Mouse (Mus musculus) megakaryocyte, adult 5-6 weeks (primary cell): ENCODE results near the gene Lgals9. TPM values are rescaled to one million over a fixed set of nuclear protein-coding genes. Genes with fewer than 3 reads are reported as not detected.

ENCODE experiments used
- ATAC-seq: 2 replicates; pipeline ENCODE4 v1.8.0; 2016; ENCODE audit warnings: mild to moderate bottlenecking, inconsistent platforms; ENCODE audit not compliant: poor library complexity, severe bottlenecking
- total RNA-seq, 2 experiments: library from RNA; stranded (forward) in 1 of 2; stranded (reverse) in 1 of 2; fragments of 153-499, 151-499 nt in 1 of 2; fragments of 221-1000, 200-1000 nt in 1 of 2; gene quantifications; 2 replicates each; pipeline versions ENCODE4 v1.2.3 to v1.2.4; 2015 to 2017

The Lgals9 gene
- total RNA-seq (2015) (218 and 231 TPM in 2 replicates), total RNA-seq (2017) (40.4 and 48.1 TPM in 2 replicates)

DNA sequence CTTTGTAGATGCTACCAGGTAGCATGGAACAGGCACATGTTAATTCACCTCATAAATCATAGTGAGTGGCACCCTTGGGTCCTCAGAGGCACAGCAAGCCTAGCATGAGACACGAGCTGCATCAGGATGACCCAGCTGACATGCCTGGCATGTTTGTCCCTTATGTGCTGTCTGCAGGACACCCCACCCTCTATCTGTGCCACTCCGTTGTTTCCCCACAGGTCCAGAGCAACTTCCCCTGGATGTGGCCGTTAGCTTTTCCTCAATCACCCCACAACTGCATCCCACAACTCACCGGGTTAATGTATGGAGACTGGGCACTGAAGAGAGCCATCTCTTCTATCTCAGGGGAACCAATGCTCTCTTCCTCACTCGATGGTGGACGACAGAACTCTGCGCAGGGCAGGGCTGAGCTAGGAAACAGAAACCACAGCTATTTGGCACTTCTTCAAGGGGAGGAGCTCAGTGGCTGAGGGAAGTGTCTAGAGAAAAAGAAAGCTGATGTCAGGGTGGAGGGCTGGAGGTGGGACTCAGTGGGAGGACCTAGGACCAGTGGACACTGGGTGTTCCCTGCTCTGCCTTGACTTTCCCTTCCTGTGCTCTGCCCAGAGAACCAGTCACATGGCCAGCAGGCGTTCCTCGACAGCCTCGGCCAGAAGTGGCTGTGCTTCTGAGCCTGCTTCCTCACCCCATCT, at the start of gene Lgals9:
Gene Lgals9, minus strand, starts transcription at position 464 of the 695 bp plus-strand sequence.
- ATAC-seq = peak; percentile 88

DNA sequence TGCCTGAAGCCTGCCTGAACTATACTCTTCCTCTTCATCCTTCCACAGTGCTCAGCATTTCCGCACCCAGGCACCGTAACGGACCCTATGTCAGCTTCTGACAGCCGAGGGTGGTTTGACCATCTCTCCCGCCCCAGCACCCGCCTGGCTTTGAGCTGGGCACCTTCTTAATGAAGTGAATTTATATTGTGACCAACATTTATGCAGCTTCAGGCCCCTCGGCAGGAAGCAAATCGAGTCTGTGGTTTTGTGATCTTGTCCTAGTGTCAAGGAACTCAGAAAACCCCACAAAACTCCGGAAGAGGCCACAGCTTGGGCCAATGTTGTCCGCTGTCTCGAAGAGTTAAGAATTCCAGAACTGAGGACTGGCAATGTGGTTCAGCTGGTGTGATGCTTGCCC, 48.9 kb upstream of the Lgals9 start:
- no peak for ATAC-seq

DNA sequence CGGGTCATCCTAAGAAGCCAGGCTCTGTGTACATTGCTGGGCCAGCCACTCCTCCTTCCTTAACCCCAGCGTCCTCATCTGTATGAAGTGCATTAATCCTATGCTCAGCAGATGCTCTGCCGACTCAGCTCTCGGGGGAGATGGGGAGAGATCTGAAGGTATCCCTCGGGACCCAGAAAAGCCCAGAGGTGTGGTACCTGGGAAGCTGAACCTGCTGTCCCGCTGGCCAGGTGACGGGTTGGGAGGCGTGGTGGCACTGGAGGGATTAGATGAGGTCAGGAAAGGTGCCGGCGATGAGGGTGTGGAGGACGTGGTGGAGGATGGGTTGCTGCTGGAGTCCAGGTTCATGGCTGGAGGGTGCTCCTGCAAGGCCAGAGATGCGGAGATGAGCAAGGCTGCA, 48.3 kb upstream of the Lgals9 start:
- no peak for ATAC-seq

DNA sequence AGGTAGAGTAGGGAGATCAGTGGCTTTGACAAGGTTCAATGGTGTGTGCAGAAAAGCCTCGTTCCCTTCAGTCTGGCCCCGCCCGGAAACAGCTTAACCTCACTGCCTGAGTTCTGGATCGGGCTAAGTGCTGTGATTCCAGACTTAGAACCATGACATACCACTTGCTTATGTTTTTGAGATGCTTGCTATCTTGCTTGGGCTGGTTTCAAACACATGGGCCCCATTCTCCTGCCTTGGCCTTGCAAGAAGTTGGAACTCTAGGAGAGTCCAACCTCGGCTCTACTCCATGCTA, 46.7 kb upstream of the Lgals9 start:
- ATAC-seq = no peak

DNA sequence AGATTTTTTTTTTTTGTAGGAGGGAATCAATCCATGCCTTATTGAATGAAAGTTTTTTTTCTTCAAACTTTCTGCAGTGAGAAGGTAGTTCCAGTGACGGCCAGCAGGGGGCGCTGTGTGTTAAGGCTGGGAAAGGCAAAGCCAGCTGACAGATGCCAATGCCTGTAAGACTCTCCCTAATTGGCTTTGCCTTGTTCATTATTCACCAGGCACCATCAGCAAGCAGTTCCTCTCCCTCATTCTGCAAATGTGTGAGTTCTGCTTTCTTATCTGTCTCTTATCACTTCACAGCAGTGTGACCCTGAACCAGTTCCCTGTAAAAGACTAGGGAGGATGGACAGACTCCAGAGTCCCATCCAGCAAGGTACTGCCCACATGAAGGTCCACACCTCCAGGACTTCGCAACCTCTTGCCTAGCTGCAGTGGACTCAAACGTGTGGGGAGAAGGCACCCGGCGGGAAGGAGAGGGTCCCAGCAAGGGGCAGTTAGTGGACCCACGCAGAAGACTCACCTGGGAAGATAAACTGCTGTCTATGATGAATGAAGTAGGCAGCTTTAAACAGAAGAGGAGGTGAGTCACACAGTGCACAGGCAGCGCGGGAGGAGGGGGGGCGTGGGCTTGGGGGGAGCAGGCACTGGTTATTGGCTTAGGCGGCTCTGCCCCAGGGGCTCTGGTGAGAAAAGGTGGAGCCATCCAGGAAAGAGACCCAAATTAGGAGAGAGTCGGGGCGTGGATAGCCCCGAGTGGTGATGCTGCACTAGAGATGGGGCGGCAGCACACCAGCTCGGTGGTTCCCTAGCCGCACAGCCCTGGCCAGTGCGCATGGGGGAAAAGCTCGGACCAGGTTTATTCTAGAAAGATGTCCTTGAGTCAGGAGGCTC, 46.1 kb upstream of the Lgals9 start:
- ATAC-seq = peak; percentile 75

DNA sequence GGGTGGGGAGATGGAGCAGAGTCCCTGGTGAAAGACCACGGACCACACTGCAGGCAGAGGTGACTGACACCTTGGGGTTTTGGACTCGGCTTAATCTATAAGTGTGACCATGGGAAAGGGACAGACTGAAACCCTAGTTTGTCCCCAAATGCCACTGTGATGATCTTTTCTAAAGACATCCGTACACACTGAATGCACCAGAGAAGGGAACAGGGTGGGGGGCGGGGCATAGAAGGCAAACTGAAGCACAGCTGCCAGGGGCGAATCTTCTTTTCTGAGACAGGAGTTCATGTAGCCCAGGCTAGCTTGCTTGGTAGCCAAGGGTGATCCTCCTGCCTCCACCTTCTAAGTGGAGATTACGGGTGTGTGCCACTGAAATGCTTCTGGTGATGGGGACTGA, 39.0 kb upstream of the Lgals9 start:
- no peak for ATAC-seq

DNA sequence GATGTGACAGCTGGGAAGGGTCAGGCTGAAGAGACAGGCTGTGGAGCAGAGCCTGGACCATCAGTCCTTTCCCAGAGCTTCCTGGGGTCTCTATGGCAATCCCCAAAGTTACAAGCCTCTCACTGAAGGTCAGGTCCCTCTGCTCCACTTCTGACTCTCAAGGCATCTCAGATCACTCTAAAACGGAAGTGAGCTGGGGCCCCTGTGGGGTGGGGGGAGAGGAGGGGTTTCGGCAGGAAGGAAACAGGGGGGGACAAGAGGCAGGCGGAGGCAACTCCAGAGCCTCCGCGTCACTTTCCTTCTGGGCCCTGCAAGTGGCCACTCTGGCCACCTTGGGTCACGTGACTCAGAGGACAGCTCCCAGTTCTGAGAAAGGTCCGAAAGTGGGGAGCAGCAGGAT, 38.6 kb upstream of the Lgals9 start:
- ATAC-seq = peak; percentile 83

DNA sequence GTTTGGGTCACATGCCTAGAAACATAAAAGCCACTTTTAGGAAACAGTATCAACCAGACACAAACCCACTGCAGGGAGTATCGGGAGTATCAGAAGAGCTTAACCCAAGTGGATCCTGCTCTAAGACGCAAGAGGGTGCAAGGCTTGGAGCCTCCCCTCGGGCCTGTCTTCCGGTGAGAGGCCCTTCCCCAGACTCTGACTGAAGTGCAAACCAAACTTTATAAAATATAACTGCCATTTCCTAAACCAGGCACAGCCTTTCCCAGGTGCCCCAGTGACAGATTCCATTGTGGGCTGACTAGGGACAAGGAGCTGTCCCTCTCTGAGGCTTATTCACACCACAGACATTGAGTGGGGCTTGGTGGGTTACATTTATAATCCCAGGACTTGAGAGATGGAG, 38.1 kb upstream of the Lgals9 start:
- no peak for ATAC-seq

DNA sequence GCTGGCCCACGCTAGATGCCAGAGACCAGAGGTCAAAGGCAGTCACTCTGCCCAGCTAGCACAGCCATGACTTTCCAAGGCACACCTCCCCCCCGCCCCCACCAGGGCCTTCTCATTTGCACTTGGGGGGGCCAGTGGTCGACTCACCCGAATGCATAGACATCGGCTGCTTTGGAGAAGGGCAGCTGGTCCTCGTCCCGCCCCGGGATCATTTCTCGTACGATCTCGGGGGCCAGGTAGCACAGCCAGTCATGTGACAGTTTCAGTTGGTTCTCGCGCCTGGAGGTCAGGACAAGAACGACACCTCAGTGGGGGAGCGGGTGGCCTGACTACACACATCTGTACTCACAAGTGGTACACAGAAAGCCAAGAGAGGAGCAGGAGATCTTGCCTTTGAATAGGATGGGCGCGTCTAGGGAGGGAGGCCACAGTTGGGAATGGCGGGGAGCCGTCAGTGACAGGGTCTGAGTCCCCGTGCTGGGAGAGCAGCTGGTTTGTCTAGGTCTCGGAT, 35.8 kb upstream of the Lgals9 start:
- ATAC-seq = no peak

DNA sequence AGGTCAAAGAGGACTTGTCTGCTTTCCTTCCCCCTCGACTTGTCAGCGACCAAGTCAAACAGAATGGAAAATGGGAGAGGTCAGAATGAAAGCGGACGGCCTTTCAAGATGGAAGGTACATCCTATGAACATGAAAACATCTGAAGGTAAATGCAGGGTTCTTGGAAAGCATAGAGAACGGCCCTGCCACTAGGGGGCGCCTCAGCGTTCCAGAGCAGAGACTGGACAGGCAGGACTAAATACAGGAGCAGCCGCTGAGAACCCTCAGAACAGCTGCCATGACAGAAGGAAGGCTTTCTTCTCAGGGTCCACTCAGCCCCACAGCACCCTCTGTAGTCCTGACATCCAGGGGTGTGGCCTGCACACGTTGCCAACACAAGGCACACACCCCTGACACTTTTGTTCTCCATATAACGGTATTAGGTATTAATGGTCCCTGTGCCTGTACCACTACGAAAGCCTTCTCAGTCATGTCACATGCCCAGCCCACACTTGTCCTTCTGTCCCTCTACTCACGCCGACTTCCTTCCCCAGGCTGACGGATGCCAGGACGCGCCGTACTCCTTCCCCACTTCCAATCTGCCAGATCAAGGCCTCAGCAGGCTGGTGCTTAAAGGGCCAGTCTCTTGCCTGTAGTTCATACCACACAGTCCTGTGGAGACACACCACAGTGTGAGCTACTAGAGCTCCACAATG, 35.2 kb upstream of the Lgals9 start:
- no peak for ATAC-seq

DNA sequence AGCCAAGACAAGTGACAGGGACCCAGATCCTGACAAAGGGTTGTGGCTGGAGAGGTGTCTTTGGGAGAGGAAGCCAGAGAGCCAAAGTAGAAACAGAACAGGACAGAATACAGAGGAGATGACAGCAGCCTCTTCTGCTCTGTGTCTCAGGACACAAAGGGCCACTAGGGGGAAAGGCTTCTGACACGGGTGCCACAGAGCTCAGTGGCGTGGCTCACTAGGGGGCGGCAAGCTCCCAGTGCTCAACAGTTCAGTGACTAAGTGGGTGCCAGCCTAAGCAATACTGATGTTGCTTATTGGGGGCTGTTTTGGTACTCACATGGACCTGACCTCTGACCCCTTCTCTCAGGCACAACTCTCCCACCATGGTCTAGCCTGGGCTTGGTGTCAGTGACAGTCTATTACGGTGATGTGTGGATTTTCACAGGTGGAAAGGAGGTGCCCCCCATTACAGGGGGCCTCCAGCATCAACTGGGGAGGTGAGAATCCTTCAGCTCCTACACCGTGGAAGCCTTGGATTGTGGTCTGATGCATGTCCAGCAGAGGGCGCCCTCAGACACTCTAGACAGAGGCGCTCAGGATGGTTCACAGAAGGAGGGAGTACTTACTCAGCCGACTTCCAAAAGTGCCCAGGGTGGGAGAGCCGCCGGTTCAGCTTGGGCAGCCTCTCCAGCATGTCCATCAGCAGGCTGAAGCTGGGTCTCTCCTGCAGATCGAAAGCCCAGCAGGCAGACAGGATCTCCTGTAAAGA, 34.4 kb upstream of the Lgals9 start:
- ATAC-seq = peak; percentile 56

DNA sequence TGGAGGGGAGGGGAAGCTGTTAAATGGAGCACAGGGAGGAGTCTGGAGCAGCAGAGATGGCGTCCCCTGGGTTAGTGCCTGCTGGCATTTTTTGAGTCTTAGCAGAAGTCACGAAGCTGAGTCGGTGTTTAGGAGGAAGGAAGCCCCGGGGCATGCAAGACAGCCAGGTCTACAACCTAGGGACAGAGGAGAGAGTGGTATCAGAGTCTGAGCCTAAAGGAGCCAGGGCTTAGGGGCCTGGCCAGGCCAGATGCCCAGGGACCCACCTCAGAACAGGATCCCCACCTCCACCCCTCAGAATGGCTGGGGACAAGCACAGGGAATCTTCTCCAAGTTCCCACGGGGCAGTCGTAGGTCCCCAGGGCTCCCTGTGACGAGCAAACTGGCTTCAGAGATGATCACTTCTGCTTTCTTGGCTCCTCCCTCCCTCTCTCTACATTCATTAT, 32.4 kb upstream of the Lgals9 start:
- peak; percentile 65 for ATAC-seq

DNA sequence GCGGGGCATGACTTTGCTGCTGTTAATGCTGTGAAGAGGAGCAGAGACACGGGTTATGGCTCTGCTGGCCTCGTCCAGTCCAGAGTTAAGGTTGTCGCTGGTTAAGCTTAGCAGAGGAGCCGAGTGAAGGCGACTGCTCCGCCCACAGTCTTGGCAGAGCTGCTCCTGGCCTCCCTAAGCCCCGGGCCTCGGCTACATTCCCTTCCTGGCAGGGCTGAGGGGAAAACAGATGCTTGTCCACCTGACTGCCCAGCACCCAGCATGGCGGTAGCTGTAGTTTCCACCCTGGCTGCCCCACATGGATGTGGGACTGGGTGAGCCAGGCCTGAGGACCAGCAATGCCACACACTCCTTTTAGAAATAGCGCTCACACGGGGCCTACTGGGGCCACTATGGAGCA, 31.5 kb upstream of the Lgals9 start:
- ATAC-seq = no peak

DNA sequence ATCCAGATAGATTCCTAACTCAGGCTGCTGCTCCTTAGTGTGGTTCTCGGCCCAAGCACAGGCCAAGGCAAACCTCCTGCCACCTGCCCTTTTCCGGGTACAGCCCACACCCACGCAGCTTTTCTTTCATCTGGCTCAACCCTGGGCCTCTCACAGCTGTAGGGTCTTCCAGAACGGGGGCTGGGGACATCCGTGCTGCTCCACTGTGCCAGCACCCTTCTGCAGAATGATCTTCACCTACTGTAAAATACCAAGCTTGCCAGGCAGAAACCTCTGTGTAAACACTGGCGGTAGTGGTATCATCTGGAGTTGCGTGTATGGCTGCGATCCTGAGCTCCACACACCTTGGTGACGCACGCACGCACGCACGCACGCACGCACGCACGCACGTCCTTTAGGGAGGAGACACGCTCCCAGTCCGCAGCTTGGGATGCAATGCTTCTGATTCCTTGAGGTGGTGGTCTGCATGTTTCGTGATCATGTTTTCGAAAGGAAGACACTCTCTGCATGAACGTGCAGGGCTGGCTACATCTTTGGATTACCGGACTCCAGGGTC, 31.0 kb upstream of the Lgals9 start:
- ATAC-seq = no peak

DNA sequence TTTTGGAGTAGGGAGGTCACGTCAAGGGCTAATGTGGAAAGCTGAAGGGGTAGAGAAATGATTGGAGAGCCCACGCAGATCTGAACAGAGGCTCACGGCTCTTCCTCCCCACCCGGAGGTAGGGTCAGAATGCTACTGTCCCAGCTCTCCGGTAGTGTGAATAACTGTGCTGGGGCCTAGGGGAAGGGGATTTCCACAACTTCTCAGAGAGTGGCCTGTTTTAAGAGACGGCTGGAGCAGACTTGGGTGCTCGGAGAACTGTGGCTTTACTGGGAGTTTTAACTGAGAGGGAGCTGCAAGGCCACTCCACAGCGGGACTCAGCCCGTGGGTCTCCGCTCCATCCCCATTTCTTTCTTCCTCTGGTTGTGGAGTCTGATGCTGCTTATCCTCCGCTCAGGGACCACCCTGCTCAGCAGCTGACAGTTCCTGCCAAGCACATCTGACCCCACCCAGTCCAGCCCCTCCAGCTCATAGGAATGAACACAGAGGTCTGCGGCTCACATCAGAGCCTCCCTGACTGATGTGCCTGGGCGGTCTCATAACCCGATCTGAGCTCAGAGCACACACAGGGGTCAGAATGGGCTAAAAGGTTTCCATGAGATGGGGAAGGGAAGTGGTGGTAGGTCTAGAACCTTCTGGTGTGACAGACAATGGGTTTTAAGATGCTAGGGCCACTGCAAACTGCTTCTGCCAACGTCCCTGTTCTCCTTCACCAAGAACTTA, 30.0 kb upstream of the Lgals9 start:
- no peak for ATAC-seq

DNA sequence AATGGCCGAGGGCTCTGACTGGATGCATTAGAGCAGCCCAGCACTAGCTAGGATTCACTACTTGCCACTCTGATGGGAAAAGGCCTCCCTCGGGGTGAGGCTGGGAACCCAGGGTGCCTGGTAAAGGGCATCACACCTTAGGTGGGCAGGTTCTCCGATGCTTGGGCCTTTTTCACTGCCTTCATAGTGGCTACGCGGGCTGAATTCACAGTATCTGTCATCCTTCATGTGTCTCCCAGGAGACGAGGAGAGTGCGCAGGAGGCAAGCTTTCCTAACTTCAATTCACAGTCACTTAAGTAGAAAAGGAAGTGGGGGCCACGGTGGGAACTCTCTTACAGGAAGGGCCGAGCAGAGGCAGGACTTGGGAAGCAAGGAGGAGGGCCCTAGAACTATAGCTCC, 29.1 kb upstream of the Lgals9 start:
- no peak for ATAC-seq

DNA sequence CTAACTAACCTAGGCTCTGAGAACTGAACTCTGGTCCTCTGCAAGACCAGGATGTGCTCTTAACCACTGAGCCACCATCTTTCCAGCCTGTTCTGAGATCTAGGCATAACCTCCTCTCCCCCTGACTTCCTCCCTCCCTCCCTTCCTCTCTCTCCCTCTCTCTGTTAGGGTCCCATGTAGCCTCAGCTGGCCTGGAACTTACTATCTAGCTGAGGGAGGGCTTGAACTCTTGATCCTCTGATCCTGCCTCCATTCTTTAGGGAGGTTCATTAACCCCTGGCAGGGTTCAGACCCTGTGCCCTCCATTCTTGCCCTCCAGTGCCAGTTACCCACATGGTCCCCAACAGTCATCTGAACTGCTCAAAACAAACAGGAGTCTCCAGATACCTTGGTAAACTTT, 28.3 kb upstream of the Lgals9 start:
- ATAC-seq = no peak

DNA sequence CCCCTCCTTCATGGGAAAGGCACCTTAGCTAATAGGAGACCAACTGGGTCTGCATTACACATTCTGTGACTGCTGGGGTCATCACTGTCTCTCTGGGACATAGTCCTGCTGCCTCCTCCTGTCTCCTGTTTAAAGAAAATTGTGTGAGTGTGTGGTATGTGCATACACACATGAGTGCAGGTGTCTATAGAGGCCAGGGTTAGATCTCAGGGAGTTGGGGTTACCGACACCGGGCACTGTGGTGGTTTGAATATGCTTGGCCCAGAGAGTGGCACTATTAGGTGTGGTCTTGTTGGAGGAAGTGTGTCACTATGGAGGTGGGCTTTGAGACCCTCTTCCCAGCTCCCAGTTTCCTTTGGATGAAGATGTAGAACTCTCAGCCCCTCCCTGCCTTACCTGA, 27.8 kb upstream of the Lgals9 start:
- no peak for ATAC-seq

DNA sequence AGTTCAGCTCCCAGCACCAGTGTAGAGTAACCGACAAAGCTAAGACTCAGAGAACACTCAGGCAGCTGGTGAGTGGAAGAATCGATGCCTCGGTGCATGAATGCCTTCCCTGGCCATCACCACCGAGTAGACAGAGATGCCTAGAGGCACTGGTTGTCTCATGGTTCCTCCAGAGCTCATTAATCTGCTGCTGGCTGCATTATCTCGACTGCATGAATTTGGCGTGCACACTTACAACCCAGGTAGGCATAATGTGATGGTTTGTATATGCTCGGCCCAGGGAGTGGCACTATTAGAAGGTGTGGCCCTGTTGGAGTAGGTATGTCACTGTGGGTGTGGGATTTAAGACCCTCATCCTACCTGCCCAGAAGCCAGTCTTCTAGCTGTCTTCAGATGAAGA, 24.1 kb upstream of the Lgals9 start:
- ATAC-seq = no peak
